Mouse (Mus musculus) stomach, embryonic 15.5 days (tissue): ENCODE measurements around the gene Gm49380. TPM values are rescaled to one million over a fixed set of nuclear protein-coding genes. Genes with fewer than 3 reads are reported as not detected.

Experiments used
- ATAC-seq: fragments of 200-750 bp; cut with Nextera tagmentation; 2 replicates; pipeline ENCODE4 v1.8.0; 2017; ENCODE audit warnings: low read depth, moderate number of reproducible peaks, moderate TSS enrichment; ENCODE audit not compliant: insufficient read depth, low FRiP score
- H3K27ac ChIP-seq: fragments of 300-500 bp; sonication (generic); 2 replicates; pipeline ENCODE4 v1.5.1; 2015; ENCODE audit warnings: mild to moderate bottlenecking, inconsistent platforms
- H3K27me3 ChIP-seq: fragments of 300-500 bp; sonication (generic); replicated peaks from 2 replicates; pipeline ENCODE4 v1.6.1; 2015; ENCODE audit warnings: inconsistent platforms
- H3K36me3 ChIP-seq: fragments of 300-500 bp; sonication (generic); 2 replicates; pipeline ENCODE4 v1.6.1; 2015; ENCODE audit warnings: inconsistent platforms
- H3K4me1 ChIP-seq: fragments of 300-500 bp; sonication (generic); 2 replicates; pipeline ENCODE4 v1.6.1; 2015; ENCODE audit warnings: inconsistent platforms
- H3K4me2 ChIP-seq: fragments of 300-500 bp; sonication (generic); 2 replicates; pipeline ENCODE4 v1.6.1; 2015; ENCODE audit warnings: mild to moderate bottlenecking, inconsistent platforms
- H3K4me3 ChIP-seq: fragments of 300-500 bp; sonication (generic); replicated peaks from 2 replicates; pipeline ENCODE4 v1.5.1; 2015; ENCODE audit warnings: inconsistent platforms
- H3K9ac ChIP-seq: fragments of 300-500 bp; sonication (generic); 2 replicates; pipeline ENCODE4 v1.6.1; 2015; ENCODE audit warnings: inconsistent platforms
- H3K9me3 ChIP-seq: fragments of 300-500 bp; sonication (generic); 2 replicates; pipeline ENCODE4 v1.6.1; 2016; ENCODE audit warnings: inconsistent platforms
- WGBS: fragments of 180-500 bp; shearing (Covaris S2); methylation state at CpG from one replicate; pipeline ENCODE4 v1.1.7; 2015; 5-methylcytosine and 5-hydroxymethylcytosine counted together
- polyA plus RNA-seq: library from polyadenylated mRNA; unstranded; fragments of >200 nt; fragmentation: Nextera tagmentation; extraction: Ambion mirVana; gene quantifications from 2 replicates; pipeline ENCODE4 v1.2.1, GENCODE M21; 2015

Gm49380 gene
- polyA plus RNA-seq, 1 experiment from 2014 or later, result 0.14 TPM

- Histone ChIP-seq H3K27ac (no peak overlapping the region), H3K4me1 (peaks cover 23% of the 10 kb centered on the region), H3K9me3 (no peaks in the 10 kb centered on the region), H3K4me3 (no peak overlapping the region), H3K27me3 (no peaks in the 10 kb centered on the region), H3K36me3 (no peaks in the 10 kb centered on the region), H3K9ac (no peak overlapping the region), H3K4me2 (no peak overlapping the region)
- no peak for ATAC-seq
- 36% methylated on average over 8 of the region's 8 CpGs for whole genome bisulfite sequencing
Measured at GRCm38 (mm10) chr9:44070844-44071231, 42.5 kb downstream of the Gm49380 start.

GRCm38 (mm10) chr9:44070113-44070843, 43.0 kb downstream of the Gm49380 start:
- WGBS, result 59% methylated on average over 14 of the region's 14 CpGs
- H3K4me1 ChIP-seq, result peaks cover 23% of the 10 kb centered on the region
- H3K9me3 ChIP-seq, result no peaks in the 10 kb centered on the region
- no peak overlapping the region for H3K4me2 ChIP-seq
- H3K27ac ChIP-seq, result no peak overlapping the region
- H3K4me3 ChIP-seq, result no peak overlapping the region
- no peaks in the 10 kb centered on the region for H3K36me3 ChIP-seq
- ATAC-seq, result no peak
- no peaks in the 10 kb centered on the region for H3K27me3 ChIP-seq
- H3K9ac ChIP-seq, result no peak overlapping the region

- 22% methylated on average over 7 of the region's 7 CpGs for WGBS
- ATAC-seq, result no peak
- Histone ChIP-seq H3K9me3 (no peaks in the 10 kb centered on the region), H3K4me2 (no peak overlapping the region), H3K9ac (no peak overlapping the region), H3K4me1 (peaks cover 23% of the 10 kb centered on the region), H3K36me3 (no peaks in the 10 kb centered on the region), H3K4me3 (no peak overlapping the region), H3K27me3 (no peaks in the 10 kb centered on the region), H3K27ac (no peak overlapping the region)
Measured at GRCm38 (mm10) chr9:44069252-44069651, 44.0 kb downstream of the Gm49380 start.

- no peaks in the 10 kb centered on the region for H3K36me3 ChIP-seq
- 84% methylated on average over 6 of the region's 6 CpGs for WGBS
- no peaks in the 10 kb centered on the region for H3K9me3 ChIP-seq
- no peak overlapping the region for H3K9ac ChIP-seq
- peak overlapping the region; percentile 14; the same call in 1 of the 2 replicates for H3K4me2 ChIP-seq
- peaks cover 23% of the 10 kb centered on the region for H3K4me1 ChIP-seq
- H3K27me3 ChIP-seq, result no peaks in the 10 kb centered on the region
- ATAC-seq, result no peak
- no peak overlapping the region for H3K27ac ChIP-seq
- H3K4me3 ChIP-seq, result 0 out of 2 replicates have a peak overlapping the region, but pooled peaks have one; percentile 39
Measured at GRCm38 (mm10) chr9:44067960-44068330, 45.4 kb downstream of the Gm49380 start.

- Histone ChIP-seq H3K4me2 (peak overlapping the region; percentile 85), H3K4me3 (peak overlapping the region; percentile 39), H3K27ac (no peak overlapping the region), H3K4me1 (peaks cover 19% of the 10 kb centered on the region), H3K9me3 (no peaks in the 10 kb centered on the region), H3K27me3 (no peaks in the 10 kb centered on the region), H3K9ac (peak overlapping the region; percentile 11), H3K36me3 (no peaks in the 10 kb centered on the region)
- WGBS, result 5% methylated on average over 15 of the region's 15 CpGs
- ATAC-seq, result no peak; the same call in 1 of the 2 replicates
Measured at GRCm38 (mm10) chr9:44067241-44067959, 45.9 kb downstream of the Gm49380 start.

GRCm38 (mm10) chr9:44066785-44067225, 46.5 kb downstream of the Gm49380 start, which contains the start of gene Usp2:
Gene Usp2, plus strand, starts transcription at chr9:44067021.
- peak within 1 kb of the TSS; percentile 85 for H3K4me2 ChIP-seq
- H3K36me3 ChIP-seq, result no peaks in the 10 kb centered on the region
- no peak within 1 kb of the TSS for H3K27ac ChIP-seq
- peak within 1 kb of the TSS; percentile 11 for H3K9ac ChIP-seq
- peak within 1 kb of the TSS; percentile 39 for H3K4me3 ChIP-seq
- H3K9me3 ChIP-seq, result no peaks in the 10 kb centered on the region
- no peaks in the 10 kb centered on the region for H3K27me3 ChIP-seq
- ATAC-seq, result peak; percentile 98
- H3K4me1 ChIP-seq, result peaks cover 14% of the 10 kb centered on the region
- under 1% methylated on average over 38 of the region's 38 CpGs for WGBS

GRCm38 (mm10) chr9:44065177-44065576, 48.1 kb downstream of the Gm49380 start:
- H3K4me2 ChIP-seq, result no peak overlapping the region
- no peaks in the 10 kb centered on the region for H3K27me3 ChIP-seq
- H3K27ac ChIP-seq, result no peak overlapping the region
- peaks cover 4% of the 10 kb centered on the region; the same call in 1 of the 2 replicates for H3K4me1 ChIP-seq
- ATAC-seq, result no peak
- H3K4me3 ChIP-seq, result no peak overlapping the region
- no peaks in the 10 kb centered on the region for H3K9me3 ChIP-seq
- H3K36me3 ChIP-seq, result no peaks in the 10 kb centered on the region
- no peak overlapping the region for H3K9ac ChIP-seq
- WGBS, result 37% methylated on average over 1 of the region's 1 CpGs

GRCm38 (mm10) chr9:44058606-44059005, 54.7 kb downstream of the Gm49380 start:
- no peaks in the 10 kb centered on the region for H3K4me1 ChIP-seq
- H3K4me3 ChIP-seq, result no peak overlapping the region
- H3K9ac ChIP-seq, result no peak overlapping the region
- H3K9me3 ChIP-seq, result no peaks in the 10 kb centered on the region
- H3K36me3 ChIP-seq, result no peaks in the 10 kb centered on the region
- WGBS, result 83% methylated on average over 6 of the region's 6 CpGs
- H3K4me2 ChIP-seq, result no peak overlapping the region
- no peaks in the 10 kb centered on the region for H3K27me3 ChIP-seq
- ATAC-seq, result no peak
- H3K27ac ChIP-seq, result no peak overlapping the region

GRCm38 (mm10) chr9:44053936-44054335, 59.4 kb downstream of the Gm49380 start:
- H3K27me3 ChIP-seq, result no peaks in the 10 kb centered on the region
- no peaks in the 10 kb centered on the region for H3K36me3 ChIP-seq
- H3K27ac ChIP-seq, result no peak overlapping the region
- H3K9me3 ChIP-seq, result no peaks in the 10 kb centered on the region
- no peak for ATAC-seq
- no peak overlapping the region for H3K4me2 ChIP-seq
- no peaks in the 10 kb centered on the region for H3K4me1 ChIP-seq
- H3K9ac ChIP-seq, result no peak overlapping the region
- H3K4me3 ChIP-seq, result no peak overlapping the region
- 59% methylated on average over 1 of the region's 1 CpGs for WGBS

GRCm38 (mm10) chr9:44052855-44053254, 60.4 kb downstream of the Gm49380 start:
- H3K27me3 ChIP-seq, result no peaks in the 10 kb centered on the region
- H3K36me3 ChIP-seq, result no peaks in the 10 kb centered on the region
- no peaks in the 10 kb centered on the region for H3K4me1 ChIP-seq
- H3K9ac ChIP-seq, result no peak overlapping the region
- H3K27ac ChIP-seq, result no peak overlapping the region
- H3K4me3 ChIP-seq, result no peak overlapping the region
- H3K9me3 ChIP-seq, result no peaks in the 10 kb centered on the region
- WGBS, result 58% methylated on average over 3 of the region's 3 CpGs
- no peak overlapping the region for H3K4me2 ChIP-seq
- no peak for ATAC-seq

- H3K36me3 ChIP-seq, result no peaks in the 10 kb centered on the region
- H3K27ac ChIP-seq, result no peak overlapping the region
- H3K4me1 ChIP-seq, result no peaks in the 10 kb centered on the region
- WGBS, result 85% methylated on average over 8 of the region's 8 CpGs
- H3K4me2 ChIP-seq, result no peak overlapping the region
- H3K27me3 ChIP-seq, result peaks cover 3% of the 10 kb centered on the region
- H3K4me3 ChIP-seq, result no peak overlapping the region
- ATAC-seq, result no peak
- H3K9ac ChIP-seq, result no peak overlapping the region
- no peaks in the 10 kb centered on the region for H3K9me3 ChIP-seq
Measured at GRCm38 (mm10) chr9:44049381-44050165, 63.7 kb downstream of the Gm49380 start.
